Mouse (Mus musculus) lung, postnatal 10 days (tissue): ENCODE measurements around the gene Esyt1.

ENCODE experiments used
- DNase-seq: peaks from one replicate; pipeline ENCODE4 v3.0.0; 2021

Esyt1 gene

GRCm38 (mm10) chr10:128474366-128474765 is 51.3 kb downstream of the Esyt1 start:
- DNase-seq: no peak

DNA sequence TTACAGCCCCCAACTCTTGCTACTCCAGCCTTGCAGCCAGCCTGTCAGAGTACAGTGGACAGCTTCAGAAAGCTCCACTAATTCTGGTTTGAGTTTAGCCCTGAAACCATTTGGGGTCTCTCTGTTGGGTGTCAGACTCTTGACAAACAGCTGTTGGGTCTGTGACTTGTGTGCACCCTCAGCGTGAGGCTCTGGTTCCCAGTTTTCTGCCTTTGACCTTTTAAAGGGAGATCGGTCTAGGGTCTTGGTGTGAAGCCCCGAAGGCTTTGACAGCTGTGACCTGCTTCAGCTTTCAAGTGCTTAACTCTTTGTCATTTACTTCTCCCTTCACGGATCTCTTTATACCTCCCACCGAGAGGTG is 65.4 kb downstream of the Esyt1 start:
- no peak for DNase-seq
